Mouse (Mus musculus): ENCODE results near the gene Lmod3. TPM values are rescaled to one million over a fixed set of nuclear protein-coding genes. Genes with fewer than 3 reads are reported as not detected.
A peak's percentile ranks its signal among the peaks of the same experiment; 100 is the strongest.

The Lmod3 gene
- polyA plus RNA-seq, 1 experiment from 2014 or later: 0.58 TPM

- Histone ChIP-seq H3K4me1 (ENCODE audit: control insufficient read depth, insufficient read depth, low read length) (no peaks in the 10 kb centered on the region), H3K27ac (replicated peaks; ENCODE audit: low read depth, low read length) (no peak overlapping the region), H3K36me3 (replicated peaks; ENCODE audit: control insufficient read depth, insufficient read depth, low read depth, low read length) (no peaks in the 10 kb centered on the region; the same call in 1 of the 2 replicates), H3K4me2 (ENCODE audit: low read depth, low read length) (no peak overlapping the region), H3K9me3 (replicated peaks; ENCODE audit: control insufficient read depth, low read length) (no peaks in the 10 kb centered on the region), H3K4me3 (ENCODE audit: low read depth, low read length) (no peak overlapping the region), H3K27me3 (ENCODE audit: control insufficient read depth, insufficient read depth, low read length) (no peaks in the 10 kb centered on the region), H3K9ac (replicated peaks; ENCODE audit: low read length) (no peak overlapping the region)
- DNase-seq (ENCODE audit: low spot score) (no peak), ATAC-seq (replicated peaks; ENCODE audit: insufficient number of reproducible peaks, low FRiP score, low TSS enrichment, low read depth) (no peak)
- WGBS: 84% methylated on average over 7 of the region's 7 CpGs
Observed at GRCm38 (mm10) chr6:97234911-97235668, 17.5 kb downstream of the Lmod3 start.

GRCm38 (mm10) chr6:97227067-97227847, 25.3 kb downstream of the Lmod3 start:
- no peak overlapping the region for H3K9ac ChIP-seq (replicated peaks; ENCODE audit: low read length)
- H3K27me3 ChIP-seq (ENCODE audit: control insufficient read depth, insufficient read depth, low read length): no peaks in the 10 kb centered on the region
- DNase-seq (ENCODE audit: low spot score) (no peak), ATAC-seq (replicated peaks; ENCODE audit: insufficient number of reproducible peaks, low FRiP score, low TSS enrichment, low read depth) (no peak)
- no peak overlapping the region for H3K4me2 ChIP-seq (ENCODE audit: low read depth, low read length)
- H3K36me3 ChIP-seq (replicated peaks; ENCODE audit: control insufficient read depth, insufficient read depth, low read depth, low read length): no peaks in the 10 kb centered on the region
- WGBS: 95% methylated on average over 9 of the region's 9 CpGs
- no peaks in the 10 kb centered on the region for H3K4me1 ChIP-seq (ENCODE audit: control insufficient read depth, insufficient read depth, low read length)
- H3K4me3 ChIP-seq (ENCODE audit: low read depth, low read length): no peak overlapping the region
- no peaks in the 10 kb centered on the region for H3K9me3 ChIP-seq (replicated peaks; ENCODE audit: control insufficient read depth, low read length)
- H3K27ac ChIP-seq (replicated peaks; ENCODE audit: low read depth, low read length): no peak overlapping the region

GRCm38 (mm10) chr6:97226083-97226491, 26.5 kb downstream of the Lmod3 start:
- no peak overlapping the region for H3K4me2 ChIP-seq (ENCODE audit: low read depth, low read length)
- WGBS: 16% methylated on average over 1 of the region's 1 CpGs
- H3K27ac ChIP-seq (replicated peaks; ENCODE audit: low read depth, low read length): no peak overlapping the region
- no peaks in the 10 kb centered on the region for H3K36me3 ChIP-seq (replicated peaks; ENCODE audit: control insufficient read depth, insufficient read depth, low read depth, low read length)
- H3K4me1 ChIP-seq (ENCODE audit: control insufficient read depth, insufficient read depth, low read length): no peaks in the 10 kb centered on the region
- no peak for ATAC-seq (replicated peaks; ENCODE audit: insufficient number of reproducible peaks, low FRiP score, low TSS enrichment, low read depth)
- H3K4me3 ChIP-seq (ENCODE audit: low read depth, low read length): no peak overlapping the region
- H3K9me3 ChIP-seq (replicated peaks; ENCODE audit: control insufficient read depth, low read length): no peaks in the 10 kb centered on the region
- no peaks in the 10 kb centered on the region for H3K27me3 ChIP-seq (ENCODE audit: control insufficient read depth, insufficient read depth, low read length)
- no peak overlapping the region for H3K9ac ChIP-seq (replicated peaks; ENCODE audit: low read length)
- DNase-seq (ENCODE audit: low spot score): no peak

GRCm38 (mm10) chr6:97224505-97224904, 28.1 kb downstream of the Lmod3 start:
- no peaks in the 10 kb centered on the region for H3K36me3 ChIP-seq (replicated peaks; ENCODE audit: control insufficient read depth, insufficient read depth, low read depth, low read length)
- no peak for ATAC-seq (replicated peaks; ENCODE audit: insufficient number of reproducible peaks, low FRiP score, low TSS enrichment, low read depth)
- 96% methylated on average over 8 of the region's 8 CpGs for WGBS
- no peak overlapping the region for H3K4me2 ChIP-seq (ENCODE audit: low read depth, low read length)
- H3K4me1 ChIP-seq (ENCODE audit: control insufficient read depth, insufficient read depth, low read length): no peaks in the 10 kb centered on the region
- H3K27ac ChIP-seq (replicated peaks; ENCODE audit: low read depth, low read length): no peak overlapping the region
- no peaks in the 10 kb centered on the region for H3K9me3 ChIP-seq (replicated peaks; ENCODE audit: control insufficient read depth, low read length)
- no peak overlapping the region for H3K9ac ChIP-seq (replicated peaks; ENCODE audit: low read length)
- DNase-seq (ENCODE audit: low spot score): no peak
- no peaks in the 10 kb centered on the region for H3K27me3 ChIP-seq (ENCODE audit: control insufficient read depth, insufficient read depth, low read length)
- no peak overlapping the region for H3K4me3 ChIP-seq (ENCODE audit: low read depth, low read length)

GRCm38 (mm10) chr6:97223566-97223965, 29.0 kb downstream of the Lmod3 start:
- ATAC-seq (replicated peaks; ENCODE audit: insufficient number of reproducible peaks, low FRiP score, low TSS enrichment, low read depth) (no peak), DNase-seq (ENCODE audit: low spot score) (no peak)
- Histone ChIP-seq H3K27me3 (ENCODE audit: control insufficient read depth, insufficient read depth, low read length) (no peaks in the 10 kb centered on the region), H3K36me3 (replicated peaks; ENCODE audit: control insufficient read depth, insufficient read depth, low read depth, low read length) (no peaks in the 10 kb centered on the region), H3K4me2 (ENCODE audit: low read depth, low read length) (no peak overlapping the region), H3K4me1 (ENCODE audit: control insufficient read depth, insufficient read depth, low read length) (no peaks in the 10 kb centered on the region), H3K4me3 (ENCODE audit: low read depth, low read length) (no peak overlapping the region), H3K27ac (replicated peaks; ENCODE audit: low read depth, low read length) (no peak overlapping the region), H3K9me3 (replicated peaks; ENCODE audit: control insufficient read depth, low read length) (no peaks in the 10 kb centered on the region), H3K9ac (replicated peaks; ENCODE audit: low read length) (no peak overlapping the region)
- 79% methylated on average over 4 of the region's 4 CpGs for WGBS

- Histone ChIP-seq H3K27ac (replicated peaks; ENCODE audit: low read depth, low read length) (no peak overlapping the region), H3K4me3 (ENCODE audit: low read depth, low read length) (no peak overlapping the region), H3K4me2 (ENCODE audit: low read depth, low read length) (no peak overlapping the region), H3K9me3 (replicated peaks; ENCODE audit: control insufficient read depth, low read length) (no peaks in the 10 kb centered on the region), H3K36me3 (replicated peaks; ENCODE audit: control insufficient read depth, insufficient read depth, low read depth, low read length) (no peaks in the 10 kb centered on the region), H3K27me3 (ENCODE audit: control insufficient read depth, insufficient read depth, low read length) (no peaks in the 10 kb centered on the region), H3K4me1 (ENCODE audit: control insufficient read depth, insufficient read depth, low read length) (no peaks in the 10 kb centered on the region), H3K9ac (replicated peaks; ENCODE audit: low read length) (no peak overlapping the region)
- peak; percentile 24 for DNase-seq (ENCODE audit: low spot score)
- ATAC-seq (replicated peaks; ENCODE audit: insufficient number of reproducible peaks, low FRiP score, low TSS enrichment, low read depth): no peak
- 71% methylated on average over 5 of the region's 5 CpGs for WGBS
Observed at GRCm38 (mm10) chr6:97222931-97223467, 29.6 kb downstream of the Lmod3 start.

- Histone ChIP-seq H3K4me2 (ENCODE audit: low read depth, low read length) (no peak overlapping the region), H3K27ac (replicated peaks; ENCODE audit: low read depth, low read length) (no peak overlapping the region), H3K36me3 (replicated peaks; ENCODE audit: control insufficient read depth, insufficient read depth, low read depth, low read length) (no peaks in the 10 kb centered on the region), H3K9me3 (replicated peaks; ENCODE audit: control insufficient read depth, low read length) (no peaks in the 10 kb centered on the region), H3K4me1 (ENCODE audit: control insufficient read depth, insufficient read depth, low read length) (no peaks in the 10 kb centered on the region), H3K9ac (replicated peaks; ENCODE audit: low read length) (no peak overlapping the region; the same call in 1 of the 2 replicates), H3K27me3 (ENCODE audit: control insufficient read depth, insufficient read depth, low read length) (no peaks in the 10 kb centered on the region), H3K4me3 (ENCODE audit: low read depth, low read length) (no peak overlapping the region)
- ATAC-seq (replicated peaks; ENCODE audit: insufficient number of reproducible peaks, low FRiP score, low TSS enrichment, low read depth) (no peak), DNase-seq (ENCODE audit: low spot score) (no peak)
- 54% methylated on average over 6 of the region's 6 CpGs for WGBS
Observed at GRCm38 (mm10) chr6:97222321-97222720, 30.2 kb downstream of the Lmod3 start.

Measured in embryonic facial prominence, embryonic 11.5 days (tissue).